Comparison of ENCODE assay signal across 9 mouse cellular contexts in genomic region chr5:24110068-24110467, GRCm38 (mm10). TPM values are rescaled to one million over a fixed set of nuclear protein-coding genes. Genes with fewer than 3 reads are reported as not detected.
DNase-seq lines count a peak whose midpoint lies in the region; ATAC-seq lines count a peak whose summit lies in the region.
"Had no signal": no experiment of that assay in that cellular context is flagged by ENCODE, and none has a peak within 500 bp of the region (broad histone marks: within the 10 kb centered on the region; RNA-seq: fewer than 3 reads in every experiment).

No protein-coding gene starts in this region.

- no peaks in the 10 kb centered on the region for H3K27me3 ChIP-seq in lung, embryonic 16.5 days (ENCODE audit: control insufficient read depth, insufficient read depth, low read depth, low read length)
- no peaks in the 10 kb centered on the region for H3K27me3 ChIP-seq in neural tube, embryonic 14.5 days (ENCODE audit: control insufficient read depth, insufficient read depth, low read length)

- H3K4me1 ChIP-seq in lung, embryonic 16.5 days (replicated peaks; ENCODE audit: control insufficient read depth, insufficient read depth, low read length) = no peaks in the 10 kb centered on the region
- peaks cover 1% of the 10 kb centered on the region for H3K4me1 ChIP-seq in neural tube, embryonic 14.5 days (ENCODE audit: control insufficient read depth, insufficient read depth, low read length)

- WGBS in lung, embryonic 16.5 days = 74% methylated on average over 5 of the region's 5 CpGs
- 89% methylated on average over 5 of the region's 5 CpGs for WGBS in neural tube, embryonic 14.5 days

- H3K9ac ChIP-seq in lung, embryonic 16.5 days (ENCODE audit: low read length) = no peak overlapping the region
- H3K9ac ChIP-seq in neural tube, embryonic 14.5 days (replicated peaks; ENCODE audit: low read depth, low read length) = no peak overlapping the region

- no peak overlapping the region for H3K27ac ChIP-seq in lung, embryonic 16.5 days (ENCODE audit: low read length)
- H3K27ac ChIP-seq in neural tube, embryonic 14.5 days (ENCODE audit: low read depth, low read length) = no peak overlapping the region
- H3K27ac ChIP-seq: layer of hippocampus, adult 2 months had no signal

- peak; percentile 31; the same call in 1 of the 2 replicates for ATAC-seq in lung, embryonic 16.5 days (ENCODE audit: low read depth)
- peak; percentile 26; the same call in 1 of the 2 replicates for ATAC-seq in erythroblast, adult 5-6 weeks (replicated peaks; ENCODE audit: low FRiP score, poor library complexity, severe bottlenecking)
- ATAC-seq in neural tube, embryonic 14.5 days (ENCODE audit: low read depth) = peak; percentile 41; the same call in 1 of the 2 replicates

- H3K36me3 ChIP-seq in lung, embryonic 16.5 days (ENCODE audit: control insufficient read depth, insufficient read depth, low read length) = no peaks in the 10 kb centered on the region
- no peaks in the 10 kb centered on the region for H3K36me3 ChIP-seq in neural tube, embryonic 14.5 days (ENCODE audit: control insufficient read depth, insufficient read depth, low read length)

- DNase-seq in adrenal gland, adult (ENCODE audit: inconsistent age in 2 of 2, low spot score in 1 of 2) = peak; percentile 22 to 55
- DNase-seq in adrenal gland, adult 18-20 months (ENCODE audit: low spot score in 2 of 2) = no peak
- no peak for DNase-seq in lung, postnatal 25 days (ENCODE audit: low spot score)
- no peak for DNase-seq in right cerebral cortex, adult 18-20 months
- no peak for DNase-seq in frontal cortex, postnatal 10 days (ENCODE audit: low spot score in 2 of 2)

- no peak overlapping the region for H3K4me2 ChIP-seq in lung, embryonic 16.5 days (ENCODE audit: low read depth, low read length)
- H3K4me2 ChIP-seq in neural tube, embryonic 14.5 days (ENCODE audit: low read depth, low read length) = no peak overlapping the region

- no peaks in the 10 kb centered on the region for H3K9me3 ChIP-seq in lung, embryonic 16.5 days (ENCODE audit: control insufficient read depth, low read length)
- no peaks in the 10 kb centered on the region for H3K9me3 ChIP-seq in neural tube, embryonic 14.5 days (ENCODE audit: control insufficient read depth, low read length)

- H3K4me3 ChIP-seq in lung, embryonic 16.5 days (ENCODE audit: low read length) = no peak overlapping the region
- H3K4me3 ChIP-seq in neural tube, embryonic 14.5 days (ENCODE audit: low read depth, low read length) = no peak overlapping the region
- H3K4me3 ChIP-seq: layer of hippocampus, adult 2 months had no signal

RNA-seq across cellular contexts. Expression of gene Klhl7, which starts 9.7 kb away (rescaled TPM):
- 10 to 100 TPM; 32.2 to 36.7 TPM for total RNA-seq in adrenal gland, adult 18-20 months (2021)
- 46.3 and 47.4 TPM in 2 replicates for polyA plus RNA-seq in lung, embryonic 16.5 days (2015; fragmentation: Nextera tagmentation; extraction: Ambion mirVana)
- total RNA-seq in erythroblast, adult 5-6 weeks (2015; ENCODE audit: low replicate concordance) = 129 and 174 TPM in 2 replicates
- 149 and 157 TPM in 2 replicates for total RNA-seq in erythroblast, adult 5-6 weeks (2017; ENCODE audit: low replicate concordance)
- polyA plus RNA-seq in neural tube, embryonic 14.5 days (2014; fragmentation: Nextera tagmentation; extraction: Ambion mirVana) = 156 and 162 TPM in 2 replicates

RNA-seq across cellular contexts. Expression of gene Nupl2, which starts 54.7 kb away (rescaled TPM):
- 1 to 10 TPM; 6.8 to 7.2 TPM for total RNA-seq in adrenal gland, adult 18-20 months (2021)
- polyA plus RNA-seq in lung, embryonic 16.5 days (2015; fragmentation: Nextera tagmentation; extraction: Ambion mirVana) = 13.8 and 14.2 TPM in 2 replicates
- 8.6 and 17.1 TPM in 2 replicates for total RNA-seq in erythroblast, adult 5-6 weeks (2015; ENCODE audit: low replicate concordance)
- total RNA-seq in erythroblast, adult 5-6 weeks (2017; ENCODE audit: low replicate concordance) = 12.0 and 14.2 TPM in 2 replicates
- 16.7 and 17.1 TPM in 2 replicates for polyA plus RNA-seq in neural tube, embryonic 14.5 days (2014; fragmentation: Nextera tagmentation; extraction: Ambion mirVana)

Comparison
In these comparisons a context has a peak if more than half of its experiments do, and no peak if none do; other contexts are left out.
1. DNase-seq: peak in adrenal gland, adult (2 of 2); none in adrenal gland, adult 18-20 months (0 of 2), lung, postnatal 25 days (single experiment), right cerebral cortex, adult 18-20 months (single experiment) and frontal cortex, postnatal 10 days (0 of 2).
2. Peak in every context shown above with its lines, with median percentiles within 50 percentile points of each other: ATAC-seq.